Mouse (Mus musculus) frontal cortex, adult (tissue): ENCODE measurements around the gene Srsf5.

Source experiments
- ATAC-seq: cut with Nextera tagmentation; 2 replicates; pipeline ENCODE4 v1.9.2; 2017; ENCODE audit warnings: mild to moderate bottlenecking, moderate library complexity, mixed read lengths; ENCODE audit not compliant: low TSS enrichment

Srsf5 gene

DNA sequence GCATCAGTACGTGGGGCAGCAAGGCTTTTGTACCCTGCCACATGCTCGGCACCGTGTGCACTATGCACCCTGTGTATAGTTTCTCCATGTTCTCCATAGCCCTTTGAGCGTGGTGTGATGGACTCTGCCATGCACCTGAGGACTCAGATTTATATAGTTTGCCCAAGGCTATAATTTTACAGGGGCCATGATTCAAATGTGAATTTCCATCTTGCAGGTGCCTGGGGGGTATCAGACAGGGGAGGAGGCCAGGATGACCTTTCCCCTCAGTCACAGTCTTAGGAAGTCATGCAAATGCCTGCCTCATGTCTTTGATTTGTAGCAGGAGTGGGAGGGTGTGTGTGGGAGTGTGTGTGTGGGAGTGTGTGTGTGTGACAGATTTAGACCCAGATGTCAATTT lies 52.3 kb downstream of the Srsf5 start:
- no peak for ATAC-seq

DNA sequence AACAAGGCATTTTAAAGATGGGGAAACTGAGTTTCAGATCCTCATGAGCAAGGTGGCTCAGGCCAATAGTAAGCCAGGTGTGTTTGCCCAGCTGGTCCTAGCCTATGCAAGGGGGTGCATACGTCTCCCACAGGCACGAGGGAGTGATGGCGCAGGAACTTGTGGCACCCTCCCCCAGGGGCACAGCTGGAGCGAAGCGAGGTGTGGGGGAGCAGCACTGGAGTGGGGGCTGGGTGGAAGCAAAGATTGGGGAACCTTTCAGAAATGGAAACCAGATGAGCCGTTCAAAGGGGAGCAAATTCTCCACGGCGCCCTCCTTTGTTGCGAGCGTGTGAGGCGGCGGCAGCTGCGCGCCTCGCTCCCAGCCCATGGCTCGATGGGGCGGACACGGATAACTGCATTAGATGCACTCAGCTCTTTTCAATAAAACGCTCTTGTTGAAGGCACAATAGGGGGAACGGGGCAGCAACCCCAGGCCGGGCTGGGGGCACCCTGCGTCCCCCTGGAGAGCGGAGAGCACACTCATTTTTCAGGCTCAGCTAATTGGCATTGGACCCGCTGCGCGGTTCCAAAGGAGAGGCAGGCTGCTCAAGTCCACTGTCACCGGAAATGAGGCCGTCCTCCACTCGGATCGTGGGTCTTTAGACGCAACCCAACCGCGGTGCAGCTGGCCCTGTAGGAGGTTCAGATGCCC lies 53.4 kb downstream of the Srsf5 start:
- no peak for ATAC-seq
